Mouse (Mus musculus): Measurements from ENCODE around the gene S100pbp. TPM values are rescaled to one million over a fixed set of nuclear protein-coding genes. Genes with fewer than 3 reads are reported as not detected.

Gene S100pbp
- polyA plus RNA-seq, 1 experiment from 2014 or later, result 14.5 TPM

DNA sequence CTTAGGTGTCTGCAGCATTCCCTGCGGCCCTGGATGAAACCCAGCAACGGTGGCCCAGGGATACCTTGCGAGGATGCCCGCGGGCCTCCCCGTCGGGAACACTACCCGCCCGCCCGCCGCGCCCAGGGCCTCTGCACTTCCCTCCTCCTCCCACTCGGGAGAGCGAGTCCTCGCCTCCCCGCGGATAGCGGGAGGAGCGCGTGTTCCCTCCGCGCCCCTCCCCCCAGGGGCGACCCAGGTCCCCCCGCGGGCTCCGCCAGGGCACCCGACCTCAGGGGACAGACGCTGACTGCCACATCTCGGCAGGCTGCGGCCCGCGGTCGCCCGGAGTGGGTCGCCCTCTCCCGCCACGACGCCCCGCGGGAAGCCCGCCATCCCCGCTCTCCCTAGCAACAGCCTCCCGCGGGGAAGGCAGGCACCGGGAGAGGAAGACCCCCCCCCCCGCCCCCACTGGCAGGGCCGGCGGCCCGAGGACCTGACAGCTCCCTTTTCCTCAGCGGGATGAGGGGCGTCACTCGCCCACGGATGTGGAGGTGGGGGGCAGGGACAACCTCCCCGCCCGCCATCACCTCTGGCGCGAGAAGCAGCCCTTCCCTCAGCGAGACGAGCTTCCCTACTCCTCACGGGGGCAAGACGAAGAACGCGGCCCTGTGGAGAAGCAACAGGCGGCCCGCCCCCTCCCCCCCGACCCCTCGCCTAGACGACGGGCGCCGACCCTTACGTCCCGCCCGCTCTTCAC is 555 bp downstream of the S100pbp start:
- Histone ChIP-seq H3K9me3 (replicated peaks; ENCODE audit: low read length) (no peaks in the 10 kb centered on the region), H3K9ac (ENCODE audit: low read depth, low read length) (peak overlapping the region; percentile 77), H3K4me3 (replicated peaks; ENCODE audit: low read depth, low read length) (peak overlapping the region; percentile 69), H3K36me3 (ENCODE audit: insufficient read depth, low read length) (peaks cover 3% of the 10 kb centered on the region; the same call in 1 of the 2 replicates), H3K4me1 (replicated peaks; ENCODE audit: insufficient read depth, low read length) (peaks cover 22% of the 10 kb centered on the region), H3K4me2 (ENCODE audit: low read length) (peak overlapping the region; percentile 60), H3K27me3 (ENCODE audit: insufficient read depth, low read length) (no peaks in the 10 kb centered on the region), H3K27ac (peak overlapping the region; percentile 90)
- under 1% methylated on average over 59 of the region's 74 CpGs for WGBS
- no peak for TF ChIP-seq CTCF (IDR thresholded peaks at IDR 0.05; ENCODE audit: low read depth)
- ATAC-seq (replicated peaks; ENCODE audit: low FRiP score, low read depth) (no peak; the same call in 1 of the 2 replicates), DNase-seq (ENCODE audit: low spot score) (peak; percentile 28)

GRCm38 (mm10) chr4:129188041-129188659 is 1.4 kb downstream of the S100pbp start:
- H3K4me1 ChIP-seq (replicated peaks; ENCODE audit: insufficient read depth, low read length), result peaks cover 22% of the 10 kb centered on the region
- WGBS, result 33% methylated on average over 5 of the region's 5 CpGs
- peak overlapping the region; percentile 60 for H3K4me2 ChIP-seq (ENCODE audit: low read length)
- no peaks in the 10 kb centered on the region for H3K9me3 ChIP-seq (replicated peaks; ENCODE audit: low read length)
- no peak for DNase-seq (ENCODE audit: low spot score)
- TF ChIP-seq CTCF (IDR thresholded peaks at IDR 0.05; ENCODE audit: low read depth), result no peak
- no peaks in the 10 kb centered on the region for H3K27me3 ChIP-seq (ENCODE audit: insufficient read depth, low read length)
- H3K4me3 ChIP-seq (replicated peaks; ENCODE audit: low read depth, low read length), result peak overlapping the region; percentile 69
- H3K36me3 ChIP-seq (ENCODE audit: insufficient read depth, low read length), result peaks cover 1% of the 10 kb centered on the region; the same call in 1 of the 2 replicates
- no peak for ATAC-seq (replicated peaks; ENCODE audit: low FRiP score, low read depth)
- H3K9ac ChIP-seq (ENCODE audit: low read depth, low read length), result peak overlapping the region; percentile 77
- no peak overlapping the region for H3K27ac ChIP-seq

- TF ChIP-seq CTCF (IDR thresholded peaks at IDR 0.05; ENCODE audit: low read depth), result peak; percentile 65
- no peak overlapping the region for H3K4me3 ChIP-seq (replicated peaks; ENCODE audit: low read depth, low read length)
- DNase-seq (ENCODE audit: low spot score) (peak; percentile 56), ATAC-seq (replicated peaks; ENCODE audit: low FRiP score, low read depth) (no peak)
- peaks cover 22% of the 10 kb centered on the region; the same call in 1 of the 2 replicates for H3K36me3 ChIP-seq (ENCODE audit: insufficient read depth, low read length)
- H3K27me3 ChIP-seq (ENCODE audit: insufficient read depth, low read length), result no peaks in the 10 kb centered on the region
- no peak overlapping the region for H3K4me2 ChIP-seq (ENCODE audit: low read length)
- no peak overlapping the region for H3K9ac ChIP-seq (ENCODE audit: low read depth, low read length)
- no peak overlapping the region for H3K27ac ChIP-seq
- WGBS, result 45% methylated on average over 1 of the region's 1 CpGs
- H3K4me1 ChIP-seq (replicated peaks; ENCODE audit: insufficient read depth, low read length), result no peaks in the 10 kb centered on the region
- no peaks in the 10 kb centered on the region for H3K9me3 ChIP-seq (replicated peaks; ENCODE audit: low read length)
Observed at GRCm38 (mm10) chr4:129179560-129179959, 10.0 kb downstream of the S100pbp start.

DNA sequence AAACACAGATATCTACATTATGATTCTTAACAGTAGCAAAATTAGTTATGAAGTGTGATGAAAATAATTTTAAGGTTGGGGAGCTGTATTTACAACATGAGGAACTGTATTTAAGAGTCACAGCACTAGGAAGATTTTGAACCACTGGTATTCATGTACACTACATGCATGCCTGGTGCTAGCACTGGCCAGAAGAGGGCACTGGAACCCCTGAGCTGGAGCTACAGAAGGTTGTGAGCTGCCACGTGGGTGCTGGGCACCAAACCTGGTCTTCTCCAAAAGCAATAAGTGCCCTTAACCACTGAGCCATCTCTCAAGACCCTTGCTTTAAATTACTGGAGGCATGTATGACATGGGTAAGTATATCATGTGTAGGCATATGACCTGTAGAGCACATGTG is 17.0 kb downstream of the S100pbp start:
- ATAC-seq (replicated peaks; ENCODE audit: low FRiP score, low read depth), result no peak
- H3K27me3 ChIP-seq (ENCODE audit: insufficient read depth, low read length), result no peaks in the 10 kb centered on the region
- H3K4me1 ChIP-seq (replicated peaks; ENCODE audit: insufficient read depth, low read length), result no peaks in the 10 kb centered on the region
- DNase-seq (ENCODE audit: low spot score), result no peak
- H3K4me3 ChIP-seq (replicated peaks; ENCODE audit: low read depth, low read length), result no peak overlapping the region
- no peak overlapping the region for H3K9ac ChIP-seq (ENCODE audit: low read depth, low read length)
- no peak overlapping the region for H3K4me2 ChIP-seq (ENCODE audit: low read length)
- peak; percentile 41; the same call in 1 of the 2 replicates for TF ChIP-seq CTCF (IDR thresholded peaks at IDR 0.05; ENCODE audit: low read depth)
- H3K36me3 ChIP-seq (ENCODE audit: insufficient read depth, low read length), result peaks cover 35% of the 10 kb centered on the region; the same call in 1 of the 2 replicates
- no peak overlapping the region for H3K27ac ChIP-seq
- no peaks in the 10 kb centered on the region for H3K9me3 ChIP-seq (replicated peaks; ENCODE audit: low read length)
- WGBS, result 68% methylated on average over 1 of the region's 1 CpGs

DNA sequence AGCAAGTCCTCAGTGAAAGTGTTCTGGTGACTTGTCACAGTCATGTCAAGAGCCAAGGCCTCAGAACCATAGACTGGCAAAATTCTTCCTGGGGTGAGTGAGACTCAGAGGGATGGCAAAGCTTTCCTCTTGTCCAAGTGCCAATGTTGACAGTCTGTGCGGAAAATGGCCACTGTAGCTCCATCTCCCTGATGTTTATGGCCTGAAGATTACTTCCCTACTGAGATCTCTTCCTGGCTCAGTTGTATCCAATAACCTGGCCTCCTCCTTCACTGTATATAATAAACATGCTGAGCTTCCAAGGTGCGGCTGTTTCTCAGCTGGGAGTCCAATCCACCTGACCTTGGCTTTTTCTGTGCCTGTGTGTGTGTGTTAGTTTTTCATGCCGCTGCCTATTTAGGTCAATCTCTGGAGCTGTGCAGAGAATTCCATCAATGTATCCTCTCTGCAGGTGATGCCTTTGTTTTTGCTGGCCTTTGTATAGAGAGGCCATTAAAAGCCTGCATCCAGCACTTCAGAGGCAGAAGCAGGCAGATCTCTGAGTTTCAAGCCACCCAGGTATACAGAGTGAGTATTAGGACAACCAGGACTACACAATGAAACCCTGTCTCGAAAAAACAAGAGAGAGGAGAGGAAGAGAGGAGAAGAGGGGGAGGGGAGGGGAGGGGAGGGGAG is 27.8 kb downstream of the S100pbp start:
- no peaks in the 10 kb centered on the region for H3K9me3 ChIP-seq (replicated peaks; ENCODE audit: low read length)
- no peak overlapping the region for H3K4me2 ChIP-seq (ENCODE audit: low read length)
- H3K4me1 ChIP-seq (replicated peaks; ENCODE audit: insufficient read depth, low read length), result no peaks in the 10 kb centered on the region
- TF ChIP-seq CTCF (IDR thresholded peaks at IDR 0.05; ENCODE audit: low read depth), result no peak
- H3K27me3 ChIP-seq (ENCODE audit: insufficient read depth, low read length), result no peaks in the 10 kb centered on the region
- ATAC-seq (replicated peaks; ENCODE audit: low FRiP score, low read depth), result no peak
- H3K4me3 ChIP-seq (replicated peaks; ENCODE audit: low read depth, low read length), result no peak overlapping the region
- no peak overlapping the region for H3K27ac ChIP-seq
- DNase-seq (ENCODE audit: low spot score), result no peak
- no peak overlapping the region for H3K9ac ChIP-seq (ENCODE audit: low read depth, low read length)
- H3K36me3 ChIP-seq (ENCODE audit: insufficient read depth, low read length), result peaks cover 24% of the 10 kb centered on the region
- WGBS, result 87% methylated on average over 4 of the region's 4 CpGs

- TF ChIP-seq CTCF (IDR thresholded peaks at IDR 0.05; ENCODE audit: low read depth), result no peak
- Histone ChIP-seq H3K4me2 (ENCODE audit: low read length) (no peak overlapping the region), H3K9ac (ENCODE audit: low read depth, low read length) (no peak overlapping the region), H3K27me3 (ENCODE audit: insufficient read depth, low read length) (no peaks in the 10 kb centered on the region), H3K27ac (no peak overlapping the region), H3K36me3 (ENCODE audit: insufficient read depth, low read length) (peaks cover 24% of the 10 kb centered on the region), H3K9me3 (replicated peaks; ENCODE audit: low read length) (no peaks in the 10 kb centered on the region), H3K4me3 (replicated peaks; ENCODE audit: low read depth, low read length) (no peak overlapping the region), H3K4me1 (replicated peaks; ENCODE audit: insufficient read depth, low read length) (no peaks in the 10 kb centered on the region)
- no peak for ATAC-seq (replicated peaks; ENCODE audit: low FRiP score, low read depth)
- no peak for DNase-seq (ENCODE audit: low spot score)
- 93% methylated on average over 1 of the region's 1 CpGs for WGBS
Observed at GRCm38 (mm10) chr4:129161076-129161475, 28.5 kb downstream of the S100pbp start.

All from kidney, postnatal 0 days (tissue).